Mouse (Mus musculus) liver, embryonic 13.5 days (tissue): Measurements from ENCODE around the gene Prl7a1. TPM values are rescaled to one million over a fixed set of nuclear protein-coding genes. Genes with fewer than 3 reads are reported as not detected.

ENCODE experiments used
- ATAC-seq: fragments of 200-750 bp; cut with Nextera tagmentation; 2 replicates; pipeline ENCODE4 v1.8.0; 2017; ENCODE audit warnings: low read depth, mild to moderate bottlenecking, moderate number of reproducible peaks, moderate library complexity
- DNase-seq: peaks from one replicate; pipeline ENCODE4 v3.0.0; 2022
- H3K27ac ChIP-seq: fragments of 300-500 bp; sonication (generic); 2 replicates; pipeline ENCODE4 v1.5.1; 2015; ENCODE audit warnings: moderate library complexity, mild to moderate bottlenecking, inconsistent platforms
- H3K27me3 ChIP-seq: fragments of 300-500 bp; sonication (generic); 2 replicates; pipeline ENCODE4 v1.6.1; 2015; ENCODE audit warnings: mild to moderate bottlenecking, inconsistent platforms
- H3K36me3 ChIP-seq: fragments of 300-500 bp; sonication (generic); 2 replicates; pipeline ENCODE4 v1.6.1; 2015; ENCODE audit warnings: mild to moderate bottlenecking, inconsistent platforms
- H3K4me1 ChIP-seq: fragments of 300-500 bp; sonication (generic); replicated peaks from 2 replicates; pipeline ENCODE4 v1.6.1; 2015; ENCODE audit warnings: inconsistent platforms
- H3K4me2 ChIP-seq: fragments of 300-500 bp; sonication (generic); 2 replicates; pipeline ENCODE4 v1.6.1; 2015; ENCODE audit warnings: inconsistent platforms, mild to moderate bottlenecking, moderate library complexity
- H3K4me3 ChIP-seq: fragments of 300-500 bp; sonication (generic); replicated peaks from 2 replicates; pipeline ENCODE4 v1.5.1; 2015; ENCODE audit warnings: mild to moderate bottlenecking, inconsistent platforms
- H3K9ac ChIP-seq: fragments of 300-500 bp; sonication (generic); 2 replicates; pipeline ENCODE4 v1.6.1; 2015; ENCODE audit warnings: mild to moderate bottlenecking, inconsistent platforms
- H3K9me3 ChIP-seq: fragments of 300-500 bp; sonication (generic); replicated peaks from 2 replicates; pipeline ENCODE4 v1.6.1; 2016; ENCODE audit warnings: inconsistent platforms
- WGBS: fragments of 180-500 bp; shearing (Covaris S2); methylation state at CpG from one replicate; pipeline ENCODE4 v1.1.7; 2015; ENCODE audit not compliant: insufficient replicate concordance; 5-methylcytosine and 5-hydroxymethylcytosine counted together
- polyA plus RNA-seq: library from polyadenylated mRNA; unstranded; fragments of >200 nt; fragmentation: Nextera tagmentation; extraction: Ambion mirVana; gene quantifications from 2 replicates; pipeline ENCODE4 v1.2.1, GENCODE M21; 2015

The Prl7a1 gene
- not detected in 2 replicates for polyA plus RNA-seq

- no peaks in the 10 kb centered on the region for H3K27me3 ChIP-seq
- H3K4me3 ChIP-seq: no peak within 1 kb of the TSS
- no peaks in the 10 kb centered on the region for H3K9me3 ChIP-seq
- H3K9ac ChIP-seq: no peak within 1 kb of the TSS
- H3K4me1 ChIP-seq: no peaks in the 10 kb centered on the region
- no peak within 1 kb of the TSS for H3K4me2 ChIP-seq
- H3K36me3 ChIP-seq: no peaks in the 10 kb centered on the region
- 78% methylated on average over 3 of the region's 3 CpGs for WGBS
- no peak for ATAC-seq
- no peak within 1 kb of the TSS for H3K27ac ChIP-seq
- DNase-seq: no peak
These were observed at the start of gene Prl7a1 for GRCm38 (mm10) chr13:27642393-27642792. Gene Prl7a1, minus strand, starts transcription at chr13:27642493.

- ATAC-seq: no peak
These were observed 25.6 kb upstream of the Prl7a1 start, which contains the start of gene Prl7a2 for GRCm38 (mm10) chr13:27667936-27668335. Gene Prl7a2, minus strand, starts transcription at chr13:27668036.

DNA sequence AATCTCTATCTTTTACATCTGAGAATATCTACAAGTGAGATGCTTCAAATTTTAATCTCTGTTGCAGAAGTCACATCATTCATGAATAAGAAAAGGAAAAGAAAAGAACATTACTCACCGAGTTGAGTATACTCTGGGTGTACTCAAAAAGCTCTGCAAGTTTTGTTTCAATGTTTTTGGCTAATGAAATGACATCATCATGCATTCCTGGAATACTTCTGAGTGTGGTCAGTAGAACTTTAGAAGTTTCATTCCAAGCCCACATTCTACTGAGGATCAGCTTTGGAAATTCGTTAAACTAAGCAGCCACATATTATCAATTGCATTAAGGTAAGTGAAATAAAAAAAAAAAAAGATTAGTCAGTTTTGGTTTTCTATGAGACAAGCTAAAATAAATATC lies 18.5 kb upstream of the Prl7a1 start:
- ATAC-seq (no peak), DNase-seq (no peak)
- Histone ChIP-seq H3K4me2 (no peak overlapping the region), H3K27ac (no peak overlapping the region), H3K9me3 (no peaks in the 10 kb centered on the region), H3K4me1 (no peaks in the 10 kb centered on the region), H3K9ac (no peak overlapping the region), H3K27me3 (no peaks in the 10 kb centered on the region), H3K4me3 (no peak overlapping the region), H3K36me3 (no peaks in the 10 kb centered on the region)
- WGBS: 43% methylated on average over 2 of the region's 2 CpGs

More at GRCm38 (mm10) chr13:27667936-27668335, 25.6 kb upstream of the Prl7a1 start, which contains the start of gene Prl7a2:
- Histone ChIP-seq H3K4me3 (no peak within 1 kb of the TSS), H3K9ac (no peak within 1 kb of the TSS), H3K27me3 (no peaks in the 10 kb centered on the region), H3K9me3 (no peaks in the 10 kb centered on the region), H3K27ac (no peak within 1 kb of the TSS), H3K36me3 (no peaks in the 10 kb centered on the region), H3K4me2 (no peak within 1 kb of the TSS), H3K4me1 (no peaks in the 10 kb centered on the region)
- 56% methylated on average over 4 of the region's 4 CpGs for WGBS
- DNase-seq: no peak

- Histone ChIP-seq H3K27ac (no peak within 1 kb of the TSS), H3K9ac (no peak within 1 kb of the TSS), H3K4me2 (no peak within 1 kb of the TSS), H3K9me3 (no peaks in the 10 kb centered on the region), H3K4me3 (no peak within 1 kb of the TSS), H3K36me3 (no peaks in the 10 kb centered on the region), H3K27me3 (no peaks in the 10 kb centered on the region), H3K4me1 (no peaks in the 10 kb centered on the region)
- DNase-seq (no peak), ATAC-seq (no peak)
- 47% methylated on average over 4 of the region's 4 CpGs for WGBS
These were observed 31.8 kb downstream of the Prl7a1 start, which contains the start of gene Prl7b1 for GRCm38 (mm10) chr13:27610482-27610881. Gene Prl7b1, minus strand, starts transcription at chr13:27610582.

Other genes with a start within 250 kb of the Prl7a1 start
- gene Prl8a6, start 203.8 kb downstream of the Prl7a1 start, polyA plus RNA-seq: not detected in 2 replicates
- not detected in 2 replicates for gene Prl8a8, start 129.3 kb downstream of the Prl7a1 start, polyA plus RNA-seq
- not detected in 2 replicates for gene Prl8a9, start 77.9 kb downstream of the Prl7a1 start, polyA plus RNA-seq
- gene Prl8a1, start 60.3 kb downstream of the Prl7a1 start, polyA plus RNA-seq: not detected in 2 replicates
- not detected in 2 replicates for gene Prl7b1, start 31.9 kb downstream of the Prl7a1 start, polyA plus RNA-seq
- gene Prl7a2, start 25.5 kb upstream of the Prl7a1 start, polyA plus RNA-seq: not detected in 2 replicates
- not detected in 2 replicates for gene Prl7d1, start 74.2 kb upstream of the Prl7a1 start, polyA plus RNA-seq
- gene Prl7c1, start 138.3 kb upstream of the Prl7a1 start, polyA plus RNA-seq: not detected in 2 replicates
- not detected in 2 replicates for gene Prl2a1, start 159.2 kb upstream of the Prl7a1 start, polyA plus RNA-seq
- gene Prl2c1, start 206.8 kb upstream of the Prl7a1 start, polyA plus RNA-seq: not detected in 2 replicates